Mouse (Mus musculus): Measurements from ENCODE around the gene Nudcd3. TPM values are rescaled to one million over a fixed set of nuclear protein-coding genes. Genes with fewer than 3 reads are reported as not detected.

Gene Nudcd3
- polyA plus RNA-seq, 1 experiment from 2014 or later: 49.4 TPM

- Histone ChIP-seq H3K9me3 (no peaks in the 10 kb centered on the region), H3K27ac (no peak overlapping the region), H3K36me3 (no peaks in the 10 kb centered on the region), H3K4me1 (replicated peaks) (peaks cover 19% of the 10 kb centered on the region), H3K27me3 (peaks cover 68% of the 10 kb centered on the region), H3K4me2 (no peak overlapping the region), H3K4me3 (replicated peaks) (no peak overlapping the region), H3K9ac (replicated peaks) (no peak overlapping the region)
- ATAC-seq (ENCODE audit: insufficient number of reproducible peaks, insufficient read depth, low FRiP score, low TSS enrichment, low read depth): no peak
- WGBS: 84% methylated on average over 5 of the region's 5 CpGs
Measured at GRCm38 (mm10) chr11:6061891-6062290, 138.3 kb downstream of the Nudcd3 start.

- Histone ChIP-seq H3K9ac (replicated peaks) (no peak overlapping the region), H3K9me3 (no peaks in the 10 kb centered on the region), H3K27me3 (peaks cover 48% of the 10 kb centered on the region), H3K36me3 (no peaks in the 10 kb centered on the region), H3K4me2 (no peak overlapping the region), H3K4me1 (replicated peaks) (peaks cover 3% of the 10 kb centered on the region; the same call in 1 of the 2 replicates), H3K27ac (no peak overlapping the region), H3K4me3 (replicated peaks) (no peak overlapping the region)
- WGBS: 90% methylated on average over 10 of the region's 10 CpGs
- ATAC-seq (ENCODE audit: insufficient number of reproducible peaks, insufficient read depth, low FRiP score, low TSS enrichment, low read depth): no peak
Measured at GRCm38 (mm10) chr11:6059162-6059561, 141.1 kb downstream of the Nudcd3 start.

Other genes with a start within 250 kb of the Nudcd3 start
- 52.8 and 57.9 TPM in 2 replicates for gene Ykt6, start 244.7 kb downstream of the Nudcd3 start, polyA plus RNA-seq (2016; fragmentation: Nextera tagmentation; extraction: Ambion mirVana)
- gene Camk2b, start 134.1 kb downstream of the Nudcd3 start, polyA plus RNA-seq (2016; fragmentation: Nextera tagmentation; extraction: Ambion mirVana): 0.74 and 0.91 TPM in 2 replicates
- 0.42 and 0.65 TPM in 2 replicates for gene A730071L15Rik, start 386 bp downstream of the Nudcd3 start, polyA plus RNA-seq (2016; fragmentation: Nextera tagmentation; extraction: Ambion mirVana)
- 0.04 TPM in 1 of 2 replicates, not detected in the other for gene Npc1l1, start 29.7 kb upstream of the Nudcd3 start, polyA plus RNA-seq (2016; fragmentation: Nextera tagmentation; extraction: Ambion mirVana)
- 108 and 112 TPM in 2 replicates for gene Ddx56, start 67.4 kb upstream of the Nudcd3 start, polyA plus RNA-seq (2016; fragmentation: Nextera tagmentation; extraction: Ambion mirVana)
- gene Tmed4, start 74.5 kb upstream of the Nudcd3 start, polyA plus RNA-seq (2016; fragmentation: Nextera tagmentation; extraction: Ambion mirVana): 106 and 112 TPM in 2 replicates
- gene Ogdh, start 91.2 kb upstream of the Nudcd3 start, polyA plus RNA-seq (2016; fragmentation: Nextera tagmentation; extraction: Ambion mirVana): 94.0 and 96.8 TPM in 2 replicates
- gene Zmiz2, start 188.7 kb upstream of the Nudcd3 start, polyA plus RNA-seq (2016; fragmentation: Nextera tagmentation; extraction: Ambion mirVana): 10.3 and 10.4 TPM in 2 replicates
- 5,590 and 5,882 TPM in 2 replicates for gene Ppia, start 215.0 kb upstream of the Nudcd3 start, polyA plus RNA-seq (2016; fragmentation: Nextera tagmentation; extraction: Ambion mirVana)
- 763 and 824 TPM in 2 replicates for gene H2afv, start 244.0 kb upstream of the Nudcd3 start, polyA plus RNA-seq (2016; fragmentation: Nextera tagmentation; extraction: Ambion mirVana)